ENCODE assay signal across 11 mouse cellular contexts in the genomic region with DNA sequence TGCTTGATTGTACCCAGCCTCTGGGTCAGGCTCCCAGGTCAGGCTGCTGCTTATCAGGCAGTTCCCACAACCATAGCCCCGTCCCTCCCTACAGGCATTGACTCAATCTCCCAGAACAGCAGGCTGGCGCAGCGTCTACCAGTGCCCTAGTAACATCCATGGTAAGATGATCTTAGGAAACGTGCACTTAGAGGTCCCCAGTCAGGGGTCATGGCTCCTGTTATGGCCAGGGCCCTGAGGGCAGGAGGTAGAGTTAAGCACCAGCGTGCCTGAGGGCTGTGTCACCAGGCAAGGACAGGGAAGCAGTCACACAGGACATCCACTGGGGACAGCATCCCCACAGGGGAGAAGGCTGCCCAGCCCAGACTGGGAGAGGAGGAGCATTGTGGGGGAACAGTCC. TPM values are rescaled to one million over a fixed set of nuclear protein-coding genes. Genes with fewer than 3 reads are reported as not detected.
DNase-seq lines count a peak whose midpoint lies in the region; ATAC-seq lines count a peak whose summit lies in the region.
"Had no signal": no experiment of that assay in that cellular context is flagged by ENCODE, and none has a peak within 500 bp of the region (broad histone marks: within the 10 kb centered on the region; RNA-seq: fewer than 3 reads in every experiment).

No protein-coding gene starts in this region.

- peak overlapping the region; percentile 89 for H3K27ac ChIP-seq in hindbrain, embryonic 11.5 days (ENCODE audit: low read depth, low read length)
- no peak overlapping the region for H3K27ac ChIP-seq in hindbrain, embryonic 16.5 days (ENCODE audit: low read depth, low read length)
- 0 out of 2 replicates have a peak overlapping the region, but pooled peaks have one; percentile 31 for H3K27ac ChIP-seq in embryonic facial prominence, embryonic 12.5 days
- H3K27ac ChIP-seq: kidney, postnatal 0 days had no signal

- H3K4me2 ChIP-seq in hindbrain, embryonic 11.5 days (replicated peaks; ENCODE audit: low read depth, low read length): no peak overlapping the region
- no peak overlapping the region for H3K4me2 ChIP-seq in hindbrain, embryonic 16.5 days (ENCODE audit: low read length)
- no peak overlapping the region for H3K4me2 ChIP-seq in embryonic facial prominence, embryonic 12.5 days (replicated peaks)

- H3K9ac ChIP-seq in hindbrain, embryonic 11.5 days (ENCODE audit: low read depth, low read length): no peak overlapping the region
- no peak overlapping the region for H3K9ac ChIP-seq in hindbrain, embryonic 16.5 days (ENCODE audit: low read depth, low read length)
- no peak overlapping the region for H3K9ac ChIP-seq in embryonic facial prominence, embryonic 12.5 days

- H3K27me3 ChIP-seq in hindbrain, embryonic 11.5 days (ENCODE audit: control insufficient read depth, insufficient read depth, low read length): no peaks in the 10 kb centered on the region
- H3K27me3 ChIP-seq in hindbrain, embryonic 16.5 days (replicated peaks; ENCODE audit: control insufficient read depth, insufficient read depth, low read length): no peaks in the 10 kb centered on the region
- H3K27me3 ChIP-seq in embryonic facial prominence, embryonic 12.5 days: no peaks in the 10 kb centered on the region

- DNase-seq in hindbrain, embryonic 11.5 days (ENCODE audit: low spot score): no peak
- DNase-seq in adrenal gland, postnatal 10 days: peak; percentile 41
- DNase-seq in cerebellum, postnatal 25 days: no peak
- DNase-seq in ovary, postnatal 10 days (ENCODE audit: low spot score): no peak
- DNase-seq: lung, postnatal 4 days; spleen, adult 18-20 months; thymus, postnatal 14 days had no signal

- no peaks in the 10 kb centered on the region for H3K9me3 ChIP-seq in hindbrain, embryonic 11.5 days (ENCODE audit: control insufficient read depth, low read length)
- H3K9me3 ChIP-seq in hindbrain, embryonic 16.5 days (ENCODE audit: control insufficient read depth, low read length): no peaks in the 10 kb centered on the region
- no peaks in the 10 kb centered on the region for H3K9me3 ChIP-seq in embryonic facial prominence, embryonic 12.5 days

- H3K36me3 ChIP-seq in hindbrain, embryonic 11.5 days (ENCODE audit: control insufficient read depth, insufficient read depth, low read length): no peaks in the 10 kb centered on the region
- peaks cover 25% of the 10 kb centered on the region for H3K36me3 ChIP-seq in hindbrain, embryonic 16.5 days (ENCODE audit: control insufficient read depth, insufficient read depth, low read length)
- H3K36me3 ChIP-seq in embryonic facial prominence, embryonic 12.5 days: peaks cover 55% of the 10 kb centered on the region

- H3K4me1 ChIP-seq in hindbrain, embryonic 11.5 days (replicated peaks; ENCODE audit: control insufficient read depth, insufficient read depth, low read length): peaks cover 17% of the 10 kb centered on the region
- H3K4me1 ChIP-seq in hindbrain, embryonic 16.5 days (ENCODE audit: control insufficient read depth, insufficient read depth, low read depth, low read length): peaks cover 6% of the 10 kb centered on the region; the same call in 1 of the 2 replicates
- H3K4me1 ChIP-seq in embryonic facial prominence, embryonic 12.5 days: peaks cover 24% of the 10 kb centered on the region

- H3K4me3 ChIP-seq in hindbrain, embryonic 11.5 days (ENCODE audit: low read depth, low read length): no peak overlapping the region
- no peak overlapping the region for H3K4me3 ChIP-seq in hindbrain, embryonic 16.5 days (ENCODE audit: low read length)
- no peak overlapping the region for H3K4me3 ChIP-seq in embryonic facial prominence, embryonic 12.5 days

- WGBS in hindbrain, embryonic 11.5 days: 24% methylated on average over 5 of the region's 5 CpGs
- WGBS in hindbrain, embryonic 16.5 days: 27% methylated on average over 5 of the region's 5 CpGs
- 25% methylated on average over 5 of the region's 5 CpGs for WGBS in embryonic facial prominence, embryonic 12.5 days

- no peak for ATAC-seq in hindbrain, embryonic 11.5 days (ENCODE audit: low FRiP score)
- ATAC-seq in hindbrain, embryonic 16.5 days: no peak
- 0 out of 2 replicates have a peak, but pooled peaks have one; percentile 18 for ATAC-seq in embryonic facial prominence, embryonic 12.5 days (ENCODE audit: insufficient number of reproducible peaks, insufficient read depth, low FRiP score, low TSS enrichment)
- peak; percentile 43; the same call in 1 of the 2 replicates for ATAC-seq in megakaryocyte-erythroid progenitor cell, adult 5-6 weeks (replicated peaks; ENCODE audit: low FRiP score, low TSS enrichment, poor library complexity, severe bottlenecking)

RNA-seq across cellular contexts. Expression of gene Wfikkn1, which starts 1.6 kb away (rescaled TPM):
- 0.71 and 1.3 TPM in 2 replicates for polyA plus RNA-seq in hindbrain, embryonic 11.5 days (2014; fragmentation: Nextera tagmentation; extraction: Ambion mirVana)
- 0.34 and 0.51 TPM in 2 replicates for polyA plus RNA-seq in hindbrain, embryonic 16.5 days (2015; fragmentation: Nextera tagmentation; extraction: Ambion mirVana)
- total RNA-seq in adrenal gland, postnatal 10 days (2021): 1 to 10 TPM in 1 of 2 experiments, under 1 TPM in 1; 0.78 to 2.7 TPM
- 0.45 and 0.62 TPM in 2 replicates for polyA plus RNA-seq in embryonic facial prominence, embryonic 12.5 days (2016; fragmentation: Nextera tagmentation; extraction: Ambion mirVana)
- total RNA-seq in megakaryocyte-erythroid progenitor cell, adult 5-6 weeks (2014; fragmentation: Nextera tagmentation): 0.87 TPM in 1 of 2 replicates, not detected in the other
- 0.19 and 1.4 TPM in 2 replicates for total RNA-seq in megakaryocyte-erythroid progenitor cell, adult 5-6 weeks (2017)

RNA-seq across cellular contexts. Expression of gene Mettl26, which starts 7.4 kb away (rescaled TPM):
- polyA plus RNA-seq in hindbrain, embryonic 11.5 days (2014; fragmentation: Nextera tagmentation; extraction: Ambion mirVana): 53.2 and 56.6 TPM in 2 replicates
- 63.4 and 67.5 TPM in 2 replicates for polyA plus RNA-seq in hindbrain, embryonic 16.5 days (2015; fragmentation: Nextera tagmentation; extraction: Ambion mirVana)
- 10 to 100 TPM; 66.8 to 69.2 TPM for total RNA-seq in adrenal gland, postnatal 10 days (2021)
- 56.8 and 57.0 TPM in 2 replicates for polyA plus RNA-seq in embryonic facial prominence, embryonic 12.5 days (2016; fragmentation: Nextera tagmentation; extraction: Ambion mirVana)
- total RNA-seq in megakaryocyte-erythroid progenitor cell, adult 5-6 weeks (2014; fragmentation: Nextera tagmentation): 26.3 and 37.6 TPM in 2 replicates
- total RNA-seq in megakaryocyte-erythroid progenitor cell, adult 5-6 weeks (2017): 9.3 and 19.8 TPM in 2 replicates

RNA-seq across cellular contexts. Expression of gene Mcrip2, which starts 13.7 kb away (rescaled TPM):
- polyA plus RNA-seq in hindbrain, embryonic 11.5 days (2014; fragmentation: Nextera tagmentation; extraction: Ambion mirVana): 7.0 and 8.3 TPM in 2 replicates
- 34.1 and 38.9 TPM in 2 replicates for polyA plus RNA-seq in hindbrain, embryonic 16.5 days (2015; fragmentation: Nextera tagmentation; extraction: Ambion mirVana)
- 100 to 1,000 TPM; 319 to 366 TPM for total RNA-seq in adrenal gland, postnatal 10 days (2021)
- polyA plus RNA-seq in embryonic facial prominence, embryonic 12.5 days (2016; fragmentation: Nextera tagmentation; extraction: Ambion mirVana): 9.0 and 10.1 TPM in 2 replicates
- total RNA-seq in megakaryocyte-erythroid progenitor cell, adult 5-6 weeks (2014; fragmentation: Nextera tagmentation): 87.4 and 109 TPM in 2 replicates
- 35.6 and 40.8 TPM in 2 replicates for total RNA-seq in megakaryocyte-erythroid progenitor cell, adult 5-6 weeks (2017)

RNA-seq across cellular contexts. Expression of gene Wdr90, which starts 21.0 kb away (rescaled TPM):
- polyA plus RNA-seq in hindbrain, embryonic 11.5 days (2014; fragmentation: Nextera tagmentation; extraction: Ambion mirVana): 13.4 and 14.3 TPM in 2 replicates
- 13.1 and 16.2 TPM in 2 replicates for polyA plus RNA-seq in hindbrain, embryonic 16.5 days (2015; fragmentation: Nextera tagmentation; extraction: Ambion mirVana)
- total RNA-seq in adrenal gland, postnatal 10 days (2021): 10 to 100 TPM; 17.5 to 24.1 TPM
- polyA plus RNA-seq in embryonic facial prominence, embryonic 12.5 days (2016; fragmentation: Nextera tagmentation; extraction: Ambion mirVana): 36.3 and 42.0 TPM in 2 replicates
- total RNA-seq in megakaryocyte-erythroid progenitor cell, adult 5-6 weeks (2014; fragmentation: Nextera tagmentation): 43.3 and 47.4 TPM in 2 replicates
- 4.6 and 10.0 TPM in 2 replicates for total RNA-seq in megakaryocyte-erythroid progenitor cell, adult 5-6 weeks (2017)

RNA-seq across cellular contexts. Expression of gene Rab40c, which starts 37.2 kb away (rescaled TPM):
- polyA plus RNA-seq in hindbrain, embryonic 11.5 days (2014; fragmentation: Nextera tagmentation; extraction: Ambion mirVana): 19.1 and 19.5 TPM in 2 replicates
- 49.5 and 50.8 TPM in 2 replicates for polyA plus RNA-seq in hindbrain, embryonic 16.5 days (2015; fragmentation: Nextera tagmentation; extraction: Ambion mirVana)
- total RNA-seq in adrenal gland, postnatal 10 days (2021): 10 to 100 TPM; 16.9 to 25.6 TPM
- polyA plus RNA-seq in embryonic facial prominence, embryonic 12.5 days (2016; fragmentation: Nextera tagmentation; extraction: Ambion mirVana): 37.4 and 40.9 TPM in 2 replicates
- 2.4 and 8.9 TPM in 2 replicates for total RNA-seq in megakaryocyte-erythroid progenitor cell, adult 5-6 weeks (2014; fragmentation: Nextera tagmentation)
- total RNA-seq in megakaryocyte-erythroid progenitor cell, adult 5-6 weeks (2017): 7.9 and 30.2 TPM in 2 replicates

Comparison
In these comparisons a context has a peak if more than half of its experiments do, and no peak if none do; other contexts are left out.
1. ATAC-seq: peak in embryonic facial prominence, embryonic 12.5 days (single experiment) and megakaryocyte-erythroid progenitor cell, adult 5-6 weeks (single experiment); none in hindbrain, embryonic 11.5 days (single experiment) and hindbrain, embryonic 16.5 days (single experiment).